Mouse (Mus musculus): ENCODE data around the gene Gm20877. TPM values are rescaled to one million over a fixed set of nuclear protein-coding genes. Genes with fewer than 3 reads are reported as not detected.

The Gm20877 gene
- not detected for total RNA-seq (2023)

DNA sequence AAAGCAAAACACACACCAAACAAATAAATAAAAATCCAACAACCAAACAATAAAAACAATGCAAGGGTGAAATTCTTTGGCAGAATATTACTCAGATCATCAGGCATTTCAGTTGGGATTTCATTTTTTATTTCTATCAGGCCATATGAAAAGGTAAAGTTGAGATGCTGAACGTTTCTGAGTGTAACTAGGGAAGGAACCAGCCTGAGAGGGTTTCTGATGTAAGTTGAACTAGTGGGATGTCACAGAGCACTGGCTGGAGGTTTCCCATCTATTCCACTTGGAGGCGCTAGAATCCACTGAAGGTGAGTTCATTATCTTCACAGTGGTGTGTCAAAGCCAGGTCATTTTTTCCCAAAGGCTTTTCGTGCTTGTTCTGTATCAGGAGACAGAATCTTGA lies at the start of gene Gm20877:
Gene Gm20877 (plus strand): TSS at position 301 of the 400 bp plus-strand sequence.

